Mouse (Mus musculus) heart, postnatal 36 days (tissue): Measurements from ENCODE around the gene Krtap2-4. TPM values are rescaled to one million over a fixed set of nuclear protein-coding genes. Genes with fewer than 3 reads are reported as not detected.

Experiments
- DNase-seq, 2 experiments: peaks; one replicate each; pipeline ENCODE4 v3.0.0; 2021 to 2022
- intact Hi-C: fragments of 180-260 bp; cut with DNase I; formaldehyde crosslinking; loops from one replicate; pipeline ENCODE4 v1.15.1; 2025
- total RNA-seq, 2 experiments: library from RNA; stranded (reverse); gene quantifications; 2 replicates each; pipeline ENCODE4 v1.2.3; 2021

Krtap2-4 gene
- total RNA-seq, 2 experiments from 2014 or later = not detected

GRCm38 (mm10) chr11:99585096-99585495, 29.6 kb downstream of the Krtap2-4 start:
- intact Hi-C loops = no loop called here
- no peak for DNase-seq

- DNase-seq = no peak
- intact Hi-C loops = no loop called here
Observed at GRCm38 (mm10) chr11:99583245-99583704, 31.4 kb downstream of the Krtap2-4 start, which contains the start of gene Krtap1-4. Gene Krtap1-4, minus strand, starts transcription at chr11:99583654.

GRCm38 (mm10) chr11:99581564-99581963, 33.1 kb downstream of the Krtap2-4 start:
- intact Hi-C loops = no loop called here
- DNase-seq = no peak

GRCm38 (mm10) chr11:99581051-99581450, 33.6 kb downstream of the Krtap2-4 start:
- no peak for DNase-seq
- intact Hi-C loops = no loop called here

GRCm38 (mm10) chr11:99580636-99581035, 34.0 kb downstream of the Krtap2-4 start, which contains the start of gene Krtap1-5:
Gene Krtap1-5, minus strand, starts transcription at chr11:99581016.
- no peak for DNase-seq
- intact Hi-C loops = no loop called here

GRCm38 (mm10) chr11:99574106-99574505, 40.5 kb downstream of the Krtap2-4 start:
- intact Hi-C loops = loop anchor here (2.0 kb wide), 2 partner anchors 109 to 195 kb away; no protein-coding TSS in a partner anchor
- peak; percentile 44 to 66 for DNase-seq

- DNase-seq = no peak
- intact Hi-C loops = no loop called here
Observed at GRCm38 (mm10) chr11:99573164-99573563, 41.5 kb downstream of the Krtap2-4 start.

- intact Hi-C loops = no loop called here
- DNase-seq = no peak
Observed at GRCm38 (mm10) chr11:99566530-99566929, 48.1 kb downstream of the Krtap2-4 start, which contains the start of gene Krtap3-1. Gene Krtap3-1, minus strand, starts transcription at chr11:99566630.

Other genes with a start within 250 kb of the Krtap2-4 start
- not detected for gene Krt28, start 239.9 kb downstream of the Krtap2-4 start, total RNA-seq
- 1 to 10 TPM; 3.4 to 3.7 TPM for gene Krt10, start 225.5 kb downstream of the Krtap2-4 start, total RNA-seq
- gene Krt12, start 192.6 kb downstream of the Krtap2-4 start, total RNA-seq = not detected
- gene Krt20, start 176.7 kb downstream of the Krtap2-4 start, total RNA-seq = not detected
- not detected for gene Krt23, start 121.7 kb downstream of the Krtap2-4 start, total RNA-seq
- not detected for gene Krt39, start 93.5 kb downstream of the Krtap2-4 start, total RNA-seq
- gene Krt40, start 71.7 kb downstream of the Krtap2-4 start, total RNA-seq = not detected
- gene Krtap3-3, start 64.0 kb downstream of the Krtap2-4 start, total RNA-seq = not detected
- gene Krtap3-2, start 58.0 kb downstream of the Krtap2-4 start, total RNA-seq = not detected
- gene Gm11939, start 55.4 kb downstream of the Krtap2-4 start, total RNA-seq = not detected
- not detected for gene Krtap3-1, start 48.2 kb downstream of the Krtap2-4 start, total RNA-seq
- gene Krtap1-5, start 33.8 kb downstream of the Krtap2-4 start, total RNA-seq = not detected
- gene Krtap1-4, start 31.2 kb downstream of the Krtap2-4 start, total RNA-seq = not detected
- not detected for gene Krtap1-3, start 23.5 kb downstream of the Krtap2-4 start, total RNA-seq
- gene Krtap9-3, start 16.7 kb downstream of the Krtap2-4 start, total RNA-seq = not detected
- gene Gm11938, start 11.5 kb downstream of the Krtap2-4 start, total RNA-seq = not detected
- not detected for gene Gm11937, start 4.7 kb downstream of the Krtap2-4 start, total RNA-seq
- not detected for gene Gm11562, start 5.6 kb upstream of the Krtap2-4 start, total RNA-seq
- not detected for gene Krtap4-1, start 13.4 kb upstream of the Krtap2-4 start, total RNA-seq
- gene Krtap4-2, start 20.2 kb upstream of the Krtap2-4 start, total RNA-seq = not detected
- not detected for gene Krtap4-7, start 29.2 kb upstream of the Krtap2-4 start, total RNA-seq
- gene Gm11555, start 35.4 kb upstream of the Krtap2-4 start, total RNA-seq = not detected
- gene Gm11563, start 44.1 kb upstream of the Krtap2-4 start, total RNA-seq = not detected
- gene Krtap4-6, start 51.1 kb upstream of the Krtap2-4 start, total RNA-seq = not detected
- not detected for gene Gm14190, start 75.9 kb upstream of the Krtap2-4 start, total RNA-seq
- gene Gm14180, start 119.4 kb upstream of the Krtap2-4 start, total RNA-seq = not detected
- gene Gm11595, start 158.1 kb upstream of the Krtap2-4 start, total RNA-seq = not detected
- gene Krtap4-8, start 165.9 kb upstream of the Krtap2-4 start, total RNA-seq = not detected
- gene Krtap4-9, start 170.4 kb upstream of the Krtap2-4 start, total RNA-seq = not detected
- not detected for gene Gm11596, start 178.6 kb upstream of the Krtap2-4 start, total RNA-seq
- gene Gm11569, start 184.1 kb upstream of the Krtap2-4 start, total RNA-seq = not detected
- not detected for gene Gm11554, start 189.6 kb upstream of the Krtap2-4 start, total RNA-seq
- not detected for gene Krtap4-13, start 195.0 kb upstream of the Krtap2-4 start, total RNA-seq
- gene Gm11564, start 200.8 kb upstream of the Krtap2-4 start, total RNA-seq = not detected
- not detected for gene 2300003K06Rik, start 223.2 kb upstream of the Krtap2-4 start, total RNA-seq
- not detected for gene Krtap4-16, start 236.8 kb upstream of the Krtap2-4 start, total RNA-seq
- gene Gm11568, start 243.1 kb upstream of the Krtap2-4 start, total RNA-seq = not detected
- gene Gm11559, start 249.6 kb upstream of the Krtap2-4 start, total RNA-seq = not detected